Comparison of ENCODE assay signal across 20 mouse cellular contexts in the genomic region with DNA sequence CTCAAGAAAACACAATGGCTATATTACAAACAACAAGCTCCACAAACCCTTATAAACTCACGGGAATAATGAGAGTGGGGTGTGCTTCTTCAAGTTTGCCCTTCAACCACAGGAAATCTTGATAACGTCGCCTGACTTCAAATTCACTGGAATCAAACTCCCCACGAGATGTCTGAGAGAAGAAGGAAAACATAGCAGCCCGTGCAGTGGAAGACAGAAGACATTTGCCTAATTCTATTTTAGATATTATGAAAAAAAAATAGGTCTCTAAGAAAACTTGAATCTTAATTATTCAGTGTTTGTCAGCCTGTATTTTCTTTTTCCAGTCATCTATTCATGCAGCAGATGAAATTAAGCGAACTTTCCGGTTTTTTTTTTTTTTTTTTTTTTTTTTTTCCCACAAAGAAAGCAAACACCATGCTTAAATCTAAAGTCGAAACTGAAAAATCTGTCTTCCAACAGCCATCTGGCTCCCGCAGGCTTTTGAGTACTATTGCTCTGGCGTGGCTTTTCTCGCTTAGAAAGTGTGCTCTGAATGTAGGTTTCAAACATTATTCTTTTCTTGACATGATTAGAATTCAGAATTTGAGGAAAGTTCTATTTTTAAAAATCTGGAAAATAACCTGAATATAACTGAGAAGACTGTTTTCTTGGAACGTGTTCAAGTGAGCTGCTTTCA. TPM values are rescaled to one million over a fixed set of nuclear protein-coding genes. Genes with fewer than 3 reads are reported as not detected.
DNase-seq lines count a peak whose midpoint lies in the region; ATAC-seq and TF ChIP-seq lines count a peak whose summit lies in the region.
"Had no signal": no experiment of that assay in that cellular context is flagged by ENCODE, and none has a peak within 500 bp of the region (broad histone marks: within the 10 kb centered on the region; RNA-seq: fewer than 3 reads in every experiment).

No protein-coding gene starts in this region.

- H3K4me3 ChIP-seq in gastrocnemius, adult 2 months, result peak overlapping the region; percentile 2
- no peak overlapping the region for H3K4me3 ChIP-seq in midbrain, postnatal 0 days (ENCODE audit: low read depth, low read length)
- no peak overlapping the region for H3K4me3 ChIP-seq in midbrain, embryonic 16.5 days (ENCODE audit: low read depth, low read length)
- no peak overlapping the region for H3K4me3 ChIP-seq in forebrain, postnatal 0 days (ENCODE audit: low read depth, low read length)
- H3K4me3 ChIP-seq: heart, embryonic 15.5 days; hindbrain, embryonic 10.5 days; midbrain, embryonic 10.5 days; stomach, embryonic 15.5 days had no signal

- peaks cover 2% of the 10 kb centered on the region; the same call in 1 of the 2 replicates for H3K36me3 ChIP-seq in midbrain, postnatal 0 days (ENCODE audit: insufficient read depth, low read length)
- no peaks in the 10 kb centered on the region for H3K36me3 ChIP-seq in midbrain, embryonic 16.5 days (ENCODE audit: control insufficient read depth, insufficient read depth, low read length)
- no peaks in the 10 kb centered on the region; the same call in 1 of the 2 replicates for H3K36me3 ChIP-seq in forebrain, postnatal 0 days (ENCODE audit: insufficient read depth)
- H3K36me3 ChIP-seq: hindbrain, embryonic 10.5 days; midbrain, embryonic 10.5 days; stomach, embryonic 15.5 days had no signal

- H3K9me3 ChIP-seq in midbrain, postnatal 0 days (ENCODE audit: low read length), result no peaks in the 10 kb centered on the region
- H3K9me3 ChIP-seq in midbrain, embryonic 16.5 days (replicated peaks; ENCODE audit: control insufficient read depth, low read length, poor library complexity, severe bottlenecking), result no peaks in the 10 kb centered on the region
- no peaks in the 10 kb centered on the region for H3K9me3 ChIP-seq in forebrain, postnatal 0 days (ENCODE audit: low read length)
- H3K9me3 ChIP-seq: heart, embryonic 15.5 days; hindbrain, embryonic 10.5 days; midbrain, embryonic 10.5 days; stomach, embryonic 15.5 days had no signal

- H3K4me2 ChIP-seq in midbrain, postnatal 0 days (ENCODE audit: low read depth, low read length, poor library complexity, severe bottlenecking), result no peak overlapping the region
- H3K4me2 ChIP-seq in midbrain, embryonic 16.5 days (ENCODE audit: low read length), result no peak overlapping the region
- no peak overlapping the region for H3K4me2 ChIP-seq in forebrain, postnatal 0 days (ENCODE audit: low read depth)
- H3K4me2 ChIP-seq: heart, embryonic 15.5 days; stomach, embryonic 15.5 days had no signal

- WGBS in midbrain, postnatal 0 days, result 67% methylated on average over 12 of the region's 12 CpGs
- 68% methylated on average over 12 of the region's 12 CpGs for WGBS in midbrain, embryonic 16.5 days
- 25% methylated on average over 12 of the region's 12 CpGs for WGBS in forebrain, postnatal 0 days

- H3K4me1 ChIP-seq in midbrain, postnatal 0 days (ENCODE audit: insufficient read depth, low read length), result no peaks in the 10 kb centered on the region
- H3K4me1 ChIP-seq in midbrain, embryonic 16.5 days (ENCODE audit: control insufficient read depth, insufficient read depth, low read length), result no peaks in the 10 kb centered on the region
- no peaks in the 10 kb centered on the region for H3K4me1 ChIP-seq in forebrain, postnatal 0 days (ENCODE audit: insufficient read depth)
- H3K4me1 ChIP-seq: heart, embryonic 15.5 days; hindbrain, embryonic 10.5 days; midbrain, embryonic 10.5 days; stomach, embryonic 15.5 days had no signal

- no peak overlapping the region for H3K9ac ChIP-seq in midbrain, postnatal 0 days (replicated peaks; ENCODE audit: low read length, poor library complexity, severe bottlenecking)
- no peak overlapping the region for H3K9ac ChIP-seq in midbrain, embryonic 16.5 days (ENCODE audit: low read depth, low read length)
- no peak overlapping the region for H3K9ac ChIP-seq in forebrain, postnatal 0 days
- H3K9ac ChIP-seq: heart, embryonic 15.5 days; stomach, embryonic 15.5 days had no signal

- H3K27ac ChIP-seq in gastrocnemius, adult 2 months, result no peak overlapping the region
- H3K27ac ChIP-seq in midbrain, postnatal 0 days (ENCODE audit: low read depth, low read length), result no peak overlapping the region
- no peak overlapping the region for H3K27ac ChIP-seq in midbrain, embryonic 16.5 days (ENCODE audit: low read length)
- peak overlapping the region; percentile 63 for H3K27ac ChIP-seq in forebrain, postnatal 0 days (ENCODE audit: low read depth, low read length)
- H3K27ac ChIP-seq: heart, embryonic 15.5 days; hindbrain, embryonic 10.5 days; midbrain, embryonic 10.5 days; stomach, embryonic 15.5 days had no signal

- DNase-seq in gastrocnemius, adult 2 months, result no peak
- no peak for DNase-seq in gastrocnemius, adult 18-20 months (ENCODE audit: low spot score)
- DNase-seq in midbrain, postnatal 0 days (ENCODE audit: low spot score), result peak; percentile 37
- peak; percentile 88 for DNase-seq in forebrain, postnatal 0 days
- no peak for DNase-seq in spleen, postnatal 10 days (ENCODE audit: low spot score in 2 of 2)
- DNase-seq: adrenal gland, postnatal 25 days; gastrocnemius, postnatal 10 days; heart, adult 18-20 months; kidney, adult 9 months; kidney, postnatal 4 days; lung, adult 18-20 months; lung, postnatal 4 days; spleen, adult 18-20 months had no signal

- no peaks in the 10 kb centered on the region for H3K27me3 ChIP-seq in midbrain, postnatal 0 days (ENCODE audit: insufficient read depth, low read length)
- no peaks in the 10 kb centered on the region for H3K27me3 ChIP-seq in midbrain, embryonic 16.5 days (ENCODE audit: control insufficient read depth, insufficient read depth, low read depth, low read length)
- no peaks in the 10 kb centered on the region for H3K27me3 ChIP-seq in forebrain, postnatal 0 days (ENCODE audit: insufficient read depth, low read length)
- H3K27me3 ChIP-seq: heart, embryonic 15.5 days; stomach, embryonic 15.5 days had no signal

- ATAC-seq in midbrain, postnatal 0 days (ENCODE audit: low FRiP score), result no peak
- ATAC-seq in midbrain, embryonic 16.5 days, result no peak
- peak; percentile 91 for ATAC-seq in forebrain, postnatal 0 days
- ATAC-seq in monocyte, adult 5-6 weeks (replicated peaks; ENCODE audit: insufficient number of reproducible peaks, low FRiP score, low TSS enrichment, poor library complexity, severe bottlenecking), result no peak
- ATAC-seq: inflammation-experienced regulatory T-cells, adult 6 months had no signal

- intact Hi-C loops in gastrocnemius, adult 2 months (cut with DNase I), result no loop called here

- no peak for TF ChIP-seq CTCF in gastrocnemius, adult 2 months (IDR thresholded peaks at IDR 0.05)
- no peak for TF ChIP-seq CTCF in midbrain, postnatal 0 days (IDR thresholded peaks at IDR 0.05)
- no peak for TF ChIP-seq CTCF in forebrain, postnatal 0 days (IDR thresholded peaks at IDR 0.05; ENCODE audit: low read depth)

RNA-seq across cellular contexts. Expression of a gene that starts 28.7 kb away (rescaled TPM):
- 1 to 10 TPM; 1.8 to 2.6 TPM for total RNA-seq in gastrocnemius, adult 2 months (2021)
- total RNA-seq in gastrocnemius, adult 18-20 months (2021), result 1 to 10 TPM; 1.8 to 2.7 TPM
- 10.1 and 10.9 TPM in 2 replicates for total RNA-seq in midbrain, postnatal 0 days (2014; rRNA removed)
- 12.6 and 13.0 TPM in 2 replicates for polyA plus RNA-seq in midbrain, postnatal 0 days (2015; fragmentation: Nextera tagmentation; extraction: Ambion mirVana)
- polyA plus RNA-seq in midbrain, embryonic 16.5 days (2015; fragmentation: Nextera tagmentation; extraction: Ambion mirVana), result 9.3 and 10.2 TPM in 2 replicates
- 32.3 and 49.0 TPM in 2 replicates for total RNA-seq in forebrain, postnatal 0 days (2014; rRNA removed)
- polyA plus RNA-seq in forebrain, postnatal 0 days (2015; fragmentation: Nextera tagmentation; extraction: Ambion mirVana), result 27.4 and 35.6 TPM in 2 replicates
- 1.6 to 2.8 TPM in 2 of 3 replicates, not detected in the other for total RNA-seq in monocyte, adult 5-6 weeks (2017)

Comparison
In these comparisons a context has a peak if more than half of its experiments do, and no peak if none do; other contexts are left out.
1. DNase-seq: peak in midbrain, postnatal 0 days (single experiment) and forebrain, postnatal 0 days (single experiment); none in gastrocnemius, adult 2 months (single experiment), gastrocnemius, adult 18-20 months (single experiment) and spleen, postnatal 10 days (0 of 2).